Mouse (Mus musculus): Measurements from ENCODE around the gene Ppp1r14d. TPM values are rescaled to one million over a fixed set of nuclear protein-coding genes. Genes with fewer than 3 reads are reported as not detected.
A peak's percentile ranks its signal among the peaks of the same experiment; 100 is the strongest.

Gene Ppp1r14d
- polyA plus RNA-seq, 1 experiment from 2014 or later: not detected

DNA sequence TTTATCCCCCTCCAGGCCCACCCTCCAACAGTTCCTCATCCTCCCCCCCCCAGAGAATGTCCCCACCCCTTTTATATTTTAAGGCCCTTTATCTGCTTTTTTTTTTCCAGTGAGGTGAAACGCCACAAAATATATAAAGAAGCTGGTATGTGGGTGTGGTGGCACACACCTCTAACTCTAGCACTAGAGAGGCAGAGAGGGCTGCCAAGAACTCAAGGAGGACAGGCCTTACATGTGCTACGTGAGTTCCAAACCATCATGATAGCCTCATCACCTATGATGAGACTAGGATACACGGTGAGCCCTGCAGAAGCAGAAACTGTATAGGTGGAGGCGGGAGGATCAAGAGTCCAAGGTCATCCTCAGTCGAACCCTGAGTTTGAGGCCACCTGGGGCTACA lies 38.7 kb downstream of the Ppp1r14d start:
- Histone ChIP-seq H3K27ac (ENCODE audit: low read depth, low read length) (no peak overlapping the region), H3K4me1 (ENCODE audit: control insufficient read depth, insufficient read depth, low read length) (no peaks in the 10 kb centered on the region), H3K9me3 (ENCODE audit: control insufficient read depth, low read length) (no peaks in the 10 kb centered on the region), H3K4me2 (ENCODE audit: low read depth) (no peak overlapping the region), H3K36me3 (ENCODE audit: control insufficient read depth, insufficient read depth, low read length) (no peaks in the 10 kb centered on the region), H3K4me3 (ENCODE audit: low read depth, low read length) (no peak overlapping the region), H3K27me3 (ENCODE audit: control insufficient read depth, insufficient read depth, low read length) (no peaks in the 10 kb centered on the region), H3K9ac (ENCODE audit: low read length) (no peak overlapping the region)
- ATAC-seq (ENCODE audit: insufficient read depth, low FRiP score, low TSS enrichment) (no peak), DNase-seq (ENCODE audit: low spot score) (no peak)
- 88% methylated on average over 5 of the region's 5 CpGs for WGBS

DNA sequence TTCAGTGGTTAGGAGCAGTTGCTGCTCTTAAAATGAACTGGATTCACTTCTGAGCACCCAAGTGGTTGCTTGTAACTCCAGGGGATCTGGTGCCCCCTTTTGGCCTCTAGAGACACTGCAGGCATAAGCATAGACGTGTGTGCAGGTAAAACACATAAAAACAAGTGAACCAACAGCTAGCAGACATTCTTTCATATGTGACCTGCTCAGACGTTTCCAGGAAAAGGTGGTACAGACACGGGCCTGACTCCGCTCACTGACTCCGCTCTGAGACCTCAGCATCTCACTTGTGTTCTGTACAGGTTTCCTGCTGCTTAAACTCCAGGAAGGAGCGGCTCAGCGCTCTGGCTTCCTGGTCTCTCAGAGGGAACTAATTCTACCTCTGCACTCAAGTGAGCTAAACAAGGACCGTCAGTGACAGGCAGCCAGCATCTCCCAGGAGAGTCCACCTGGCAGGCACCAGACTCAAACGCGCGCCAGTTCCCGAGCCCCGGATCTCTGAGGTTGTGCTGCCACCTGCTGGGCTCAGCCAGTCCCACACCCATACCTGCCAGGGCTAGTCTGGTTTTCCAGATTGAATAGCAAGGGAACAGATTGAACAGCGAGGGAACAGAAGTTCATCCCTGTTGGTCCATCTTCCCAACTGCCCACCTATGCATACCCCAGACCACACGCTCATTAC lies 40.5 kb downstream of the Ppp1r14d start:
- Histone ChIP-seq H3K4me1 (ENCODE audit: control insufficient read depth, insufficient read depth, low read length) (no peaks in the 10 kb centered on the region), H3K4me3 (ENCODE audit: low read depth, low read length) (no peak overlapping the region), H3K27ac (ENCODE audit: low read depth, low read length) (no peak overlapping the region), H3K27me3 (ENCODE audit: control insufficient read depth, insufficient read depth, low read length) (no peaks in the 10 kb centered on the region), H3K9ac (ENCODE audit: low read length) (no peak overlapping the region), H3K4me2 (ENCODE audit: low read depth) (peak overlapping the region; percentile 30), H3K36me3 (ENCODE audit: control insufficient read depth, insufficient read depth, low read length) (peaks cover under 1% of the 10 kb centered on the region), H3K9me3 (ENCODE audit: control insufficient read depth, low read length) (no peaks in the 10 kb centered on the region)
- peak; percentile 61; the same call in 1 of the 2 replicates for ATAC-seq (ENCODE audit: insufficient read depth, low FRiP score, low TSS enrichment)
- DNase-seq (ENCODE audit: low spot score): peak; percentile 85
- 8% methylated on average over 15 of the region's 15 CpGs for WGBS

DNA sequence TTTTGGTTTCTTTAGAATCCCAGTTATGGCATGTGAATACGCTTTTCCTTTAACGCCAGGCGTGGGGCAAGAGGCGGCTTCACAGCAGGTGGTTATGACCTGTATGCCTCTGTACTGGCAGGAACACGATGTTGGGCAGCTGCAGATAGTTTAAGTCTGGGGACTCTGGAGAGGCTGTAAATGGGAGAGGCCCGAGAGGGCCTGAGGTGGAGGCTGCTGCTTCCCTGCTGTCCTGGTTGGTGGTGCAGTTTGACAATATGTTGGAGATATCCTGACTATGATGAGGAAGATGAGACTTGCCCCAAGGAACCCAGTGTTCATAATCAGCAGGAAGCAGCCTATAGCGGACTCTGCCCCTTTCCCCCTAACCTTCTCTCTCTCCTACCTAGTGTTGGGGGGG lies 46.8 kb downstream of the Ppp1r14d start:
- WGBS: 67% methylated on average over 7 of the region's 7 CpGs
- no peak for DNase-seq (ENCODE audit: low spot score)
- H3K36me3 ChIP-seq (ENCODE audit: control insufficient read depth, insufficient read depth, low read length): peaks cover 6% of the 10 kb centered on the region

DNA sequence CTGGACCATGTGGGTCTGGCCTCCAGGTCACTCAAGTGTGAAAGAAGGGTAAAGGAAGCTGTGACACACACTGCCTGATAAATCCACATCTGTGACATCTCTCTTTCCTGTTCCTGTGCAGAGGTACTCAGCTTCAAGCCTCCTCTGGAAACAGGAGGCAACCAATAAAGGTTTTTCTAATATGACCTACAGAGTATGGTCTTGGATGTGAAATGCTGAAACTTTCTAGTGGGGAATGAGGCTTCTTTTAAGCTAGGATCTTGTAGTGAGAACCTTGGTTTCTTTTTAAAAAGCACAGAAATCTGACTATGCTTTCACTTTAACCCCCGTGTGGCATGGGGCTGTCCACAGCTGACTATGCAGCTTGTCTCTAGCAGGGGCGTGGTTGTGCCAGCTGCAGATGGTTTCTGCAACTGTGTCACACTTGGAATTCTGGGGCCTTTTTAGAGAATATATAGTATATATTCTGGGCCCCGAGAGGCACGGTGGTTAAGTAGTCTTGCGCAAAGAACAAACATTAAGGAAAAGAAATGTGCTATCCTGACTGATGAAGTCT lies 52.2 kb downstream of the Ppp1r14d start:
- Histone ChIP-seq H3K4me3 (ENCODE audit: low read depth, low read length) (no peak overlapping the region), H3K9me3 (ENCODE audit: control insufficient read depth, low read length) (no peaks in the 10 kb centered on the region), H3K9ac (ENCODE audit: low read length) (no peak overlapping the region), H3K4me1 (ENCODE audit: control insufficient read depth, insufficient read depth, low read length) (peaks cover 22% of the 10 kb centered on the region), H3K36me3 (ENCODE audit: control insufficient read depth, insufficient read depth, low read length) (peaks cover 4% of the 10 kb centered on the region), H3K27ac (ENCODE audit: low read depth, low read length) (no peak overlapping the region), H3K27me3 (ENCODE audit: control insufficient read depth, insufficient read depth, low read length) (no peaks in the 10 kb centered on the region), H3K4me2 (ENCODE audit: low read depth) (no peak overlapping the region)
- WGBS: 90% methylated on average over 5 of the region's 5 CpGs
- no peak for ATAC-seq (ENCODE audit: insufficient read depth, low FRiP score, low TSS enrichment)
- no peak for DNase-seq (ENCODE audit: low spot score)

More for the DNA sequence above, 46.8 kb downstream of the Ppp1r14d start:
- Histone ChIP-seq H3K9ac (ENCODE audit: low read length) (no peak overlapping the region), H3K4me1 (ENCODE audit: control insufficient read depth, insufficient read depth, low read length) (no peaks in the 10 kb centered on the region), H3K9me3 (ENCODE audit: control insufficient read depth, low read length) (no peaks in the 10 kb centered on the region), H3K27ac (ENCODE audit: low read depth, low read length) (no peak overlapping the region), H3K4me2 (ENCODE audit: low read depth) (no peak overlapping the region), H3K4me3 (ENCODE audit: low read depth, low read length) (no peak overlapping the region), H3K27me3 (ENCODE audit: control insufficient read depth, insufficient read depth, low read length) (no peaks in the 10 kb centered on the region)
- ATAC-seq (ENCODE audit: insufficient read depth, low FRiP score, low TSS enrichment): no peak

DNA sequence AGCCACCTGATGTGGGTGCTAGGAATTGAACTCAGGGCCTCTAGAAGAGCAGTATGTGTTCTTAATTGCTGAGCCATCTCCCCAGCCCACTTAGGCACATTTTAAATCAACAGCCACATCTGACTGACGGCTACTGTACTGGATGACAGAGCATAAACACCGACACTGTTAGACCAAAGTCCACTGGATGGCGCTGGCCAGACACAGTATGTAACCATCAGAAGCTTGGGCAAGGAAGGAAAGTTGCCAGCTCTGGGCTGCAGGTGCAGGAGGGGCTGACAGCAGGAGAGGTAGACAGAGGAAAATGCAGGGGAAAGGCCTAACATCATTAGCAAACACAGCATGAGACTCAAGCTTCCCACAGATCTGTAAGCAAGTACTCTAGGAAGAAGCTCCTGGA lies 52.9 kb downstream of the Ppp1r14d start:
- Histone ChIP-seq H3K27me3 (ENCODE audit: control insufficient read depth, insufficient read depth, low read length) (no peaks in the 10 kb centered on the region), H3K4me3 (ENCODE audit: low read depth, low read length) (no peak overlapping the region), H3K4me2 (ENCODE audit: low read depth) (no peak overlapping the region), H3K36me3 (ENCODE audit: control insufficient read depth, insufficient read depth, low read length) (peaks cover 4% of the 10 kb centered on the region), H3K27ac (ENCODE audit: low read depth, low read length) (no peak overlapping the region), H3K9ac (ENCODE audit: low read length) (no peak overlapping the region), H3K9me3 (ENCODE audit: control insufficient read depth, low read length) (no peaks in the 10 kb centered on the region), H3K4me1 (ENCODE audit: control insufficient read depth, insufficient read depth, low read length) (peaks cover 27% of the 10 kb centered on the region)
- 70% methylated on average over 3 of the region's 3 CpGs for WGBS
- DNase-seq (ENCODE audit: low spot score) (no peak), ATAC-seq (ENCODE audit: insufficient read depth, low FRiP score, low TSS enrichment) (no peak)

DNA sequence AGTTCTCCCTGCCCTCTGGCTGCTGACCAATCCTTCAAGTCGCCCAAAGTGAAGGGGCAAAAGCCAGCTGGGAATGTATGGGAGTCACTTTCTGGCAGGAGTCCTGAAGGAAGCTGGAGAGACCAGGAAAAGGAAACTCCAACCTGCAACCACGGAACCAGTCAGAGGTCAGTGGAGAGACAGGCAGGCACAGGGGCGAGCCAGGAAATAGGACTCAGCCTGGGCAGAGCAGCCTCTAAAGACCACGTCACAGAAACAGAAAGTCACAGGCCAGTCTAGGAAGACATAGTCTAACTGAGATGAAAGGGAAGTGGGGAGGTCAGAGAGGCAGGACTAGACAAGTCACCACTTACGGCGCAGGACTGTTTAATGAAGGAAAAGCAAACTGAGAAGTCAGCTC lies 54.1 kb downstream of the Ppp1r14d start:
- no peak overlapping the region for H3K9ac ChIP-seq (ENCODE audit: low read length)
- WGBS: 76% methylated on average over 6 of the region's 6 CpGs
- H3K27ac ChIP-seq (ENCODE audit: low read depth, low read length): no peak overlapping the region
- no peak for DNase-seq (ENCODE audit: low spot score)
- peaks cover 27% of the 10 kb centered on the region for H3K4me1 ChIP-seq (ENCODE audit: control insufficient read depth, insufficient read depth, low read length)
- no peak overlapping the region for H3K4me3 ChIP-seq (ENCODE audit: low read depth, low read length)
- no peak overlapping the region for H3K4me2 ChIP-seq (ENCODE audit: low read depth)
- no peaks in the 10 kb centered on the region for H3K9me3 ChIP-seq (ENCODE audit: control insufficient read depth, low read length)
- peaks cover 4% of the 10 kb centered on the region for H3K36me3 ChIP-seq (ENCODE audit: control insufficient read depth, insufficient read depth, low read length)
- ATAC-seq (ENCODE audit: insufficient read depth, low FRiP score, low TSS enrichment): no peak
- no peaks in the 10 kb centered on the region for H3K27me3 ChIP-seq (ENCODE audit: control insufficient read depth, insufficient read depth, low read length)

DNA sequence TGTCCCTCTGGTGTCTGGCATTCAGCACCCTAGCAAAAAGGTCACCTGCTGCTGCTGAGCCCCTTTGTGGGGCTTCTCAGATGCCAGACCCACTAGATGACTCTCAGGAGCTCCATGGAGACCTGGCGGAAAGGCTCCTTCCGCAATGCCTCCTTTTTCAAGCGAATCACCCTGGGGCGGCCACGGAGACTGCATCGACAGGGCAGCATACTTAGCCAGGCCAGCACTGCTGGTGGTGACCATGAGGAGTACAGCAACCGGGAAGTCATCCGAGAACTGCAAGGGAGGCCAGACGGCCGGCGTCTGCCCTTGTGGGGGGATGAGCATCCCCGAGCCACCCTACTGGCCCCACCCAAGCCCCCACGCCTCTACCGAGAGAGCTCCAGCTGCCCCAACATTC lies 54.8 kb downstream of the Ppp1r14d start:
- Histone ChIP-seq H3K4me1 (ENCODE audit: control insufficient read depth, insufficient read depth, low read length) (peaks cover 27% of the 10 kb centered on the region), H3K27ac (ENCODE audit: low read depth, low read length) (no peak overlapping the region), H3K9ac (ENCODE audit: low read length) (no peak overlapping the region), H3K4me2 (ENCODE audit: low read depth) (no peak overlapping the region), H3K27me3 (ENCODE audit: control insufficient read depth, insufficient read depth, low read length) (no peaks in the 10 kb centered on the region), H3K4me3 (ENCODE audit: low read depth, low read length) (no peak overlapping the region), H3K36me3 (ENCODE audit: control insufficient read depth, insufficient read depth, low read length) (peaks cover 4% of the 10 kb centered on the region), H3K9me3 (ENCODE audit: control insufficient read depth, low read length) (no peaks in the 10 kb centered on the region)
- WGBS: 56% methylated on average over 14 of the region's 14 CpGs
- ATAC-seq (ENCODE audit: insufficient read depth, low FRiP score, low TSS enrichment) (no peak), DNase-seq (ENCODE audit: low spot score) (no peak)

DNA sequence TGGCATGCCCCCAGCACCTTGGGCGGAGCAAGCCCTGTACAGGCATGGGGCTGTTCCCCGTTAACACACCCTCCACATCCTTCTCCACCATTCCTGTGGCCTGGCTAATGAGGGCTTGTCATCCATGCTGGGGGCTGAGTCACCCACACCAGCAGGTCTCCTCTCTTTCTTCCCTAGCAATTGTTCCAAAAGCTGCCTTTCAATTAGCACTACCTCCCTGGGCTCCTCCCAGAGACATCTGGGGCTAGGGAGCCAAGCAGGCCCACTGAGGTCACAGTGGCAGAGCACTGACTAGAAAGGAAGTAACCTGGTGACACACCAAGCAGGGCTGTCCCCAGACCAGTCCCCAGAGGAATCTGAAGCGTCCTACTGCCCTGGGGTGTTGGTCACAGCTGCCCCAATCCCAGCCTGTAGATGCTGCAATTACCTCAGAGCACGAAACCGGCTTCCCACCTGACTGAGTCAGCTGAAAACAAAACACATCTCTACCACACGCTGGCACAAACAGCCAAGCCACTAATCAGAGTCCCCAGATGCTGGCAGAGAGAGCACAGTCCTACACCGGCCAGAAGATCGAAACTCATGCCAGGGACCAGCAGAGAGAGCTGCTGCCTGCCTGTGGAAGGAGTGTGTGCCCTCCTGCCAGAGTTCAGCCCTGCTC lies 55.6 kb downstream of the Ppp1r14d start, which contains the start of gene Gm14137:
TSS of gene Gm14137 (plus strand) at position 519 of the 661 bp plus-strand sequence.
- H3K4me1 ChIP-seq (ENCODE audit: control insufficient read depth, insufficient read depth, low read length): peaks cover 27% of the 10 kb centered on the region
- 43% methylated on average over 8 of the region's 8 CpGs for WGBS
- no peak for ATAC-seq (ENCODE audit: insufficient read depth, low FRiP score, low TSS enrichment)
- no peaks in the 10 kb centered on the region for H3K9me3 ChIP-seq (ENCODE audit: control insufficient read depth, low read length)
- no peak within 1 kb of the TSS for H3K4me3 ChIP-seq (ENCODE audit: low read depth, low read length)
- peaks cover 2% of the 10 kb centered on the region for H3K36me3 ChIP-seq (ENCODE audit: control insufficient read depth, insufficient read depth, low read length)
- H3K4me2 ChIP-seq (ENCODE audit: low read depth): 0 out of 2 replicates have a peak within 1 kb of the TSS, but pooled peaks have one; percentile 17
- 0 out of 2 replicates have a peak, but pooled peaks cover 3% of the 10 kb centered on the region for H3K27me3 ChIP-seq (ENCODE audit: control insufficient read depth, insufficient read depth, low read length)
- H3K27ac ChIP-seq (ENCODE audit: low read depth, low read length): peak within 1 kb of the TSS; percentile 67
- no peak within 1 kb of the TSS; the same call in none of the 2 replicates for H3K9ac ChIP-seq (ENCODE audit: low read length)
- no peak for DNase-seq (ENCODE audit: low spot score)

Measured in neural tube, embryonic 11.5 days (tissue).